Mouse (Mus musculus) neural tube, embryonic 14.5 days (tissue): ENCODE data around the gene Ddt. TPM values are rescaled to one million over a fixed set of nuclear protein-coding genes. Genes with fewer than 3 reads are reported as not detected.

Source experiments
- ATAC-seq: fragments of 200-750 bp; cut with Nextera tagmentation; 2 replicates; pipeline ENCODE4 v1.8.0; 2017; ENCODE audit warnings: low read depth, mild to moderate bottlenecking, moderate TSS enrichment, moderate library complexity
- H3K27ac ChIP-seq: fragments of 300-500 bp; sonication (generic); 2 replicates; pipeline ENCODE4 v1.5.1; 2014; ENCODE audit warnings: low read depth, mild to moderate bottlenecking, control low read depth, low read length, moderate library complexity, mixed read lengths
- H3K27me3 ChIP-seq: fragments of 300-500 bp; sonication (generic); 2 replicates; pipeline ENCODE4 v1.6.1; 2014; ENCODE audit warnings: low read length; ENCODE audit not compliant: control insufficient read depth, insufficient read depth
- H3K36me3 ChIP-seq: fragments of 300-500 bp; sonication (generic); 2 replicates; pipeline ENCODE4 v1.6.1; 2014; ENCODE audit warnings: low read length, mixed read lengths; ENCODE audit not compliant: control insufficient read depth, insufficient read depth
- H3K4me1 ChIP-seq: fragments of 300-500 bp; sonication (generic); 2 replicates; pipeline ENCODE4 v1.6.1; 2014; ENCODE audit warnings: low read length; ENCODE audit not compliant: control insufficient read depth, insufficient read depth
- H3K4me2 ChIP-seq: fragments of 300-500 bp; sonication (generic); 2 replicates; pipeline ENCODE4 v1.6.1; 2014; ENCODE audit warnings: mild to moderate bottlenecking, low read depth, low read length, control low read depth
- H3K4me3 ChIP-seq: fragments of 300-500 bp; sonication (generic); 2 replicates; pipeline ENCODE4 v1.5.1; 2014; ENCODE audit warnings: low read depth, low read length, control low read depth, mixed read lengths
- H3K9ac ChIP-seq: fragments of 300-500 bp; sonication (generic); replicated peaks from 2 replicates; pipeline ENCODE4 v1.6.1; 2014; ENCODE audit warnings: low read depth, mild to moderate bottlenecking, control low read depth, low read length, mixed read lengths
- H3K9me3 ChIP-seq: fragments of 300-500 bp; sonication (generic); 2 replicates; pipeline ENCODE4 v1.6.1; 2016; ENCODE audit warnings: low read length; ENCODE audit not compliant: control insufficient read depth
- WGBS: fragments of 180-500 bp; shearing (Covaris S2); extraction: QIAGEN DNeasy Blood & Tissue Kit; methylation state at CpG from one replicate; pipeline ENCODE4 v1.1.7; 2014; 5-methylcytosine and 5-hydroxymethylcytosine counted together
- polyA plus RNA-seq: library from polyadenylated mRNA; unstranded; fragments of >200 nt; fragmentation: Nextera tagmentation; extraction: Ambion mirVana; gene quantifications from 2 replicates; pipeline ENCODE4 v1.2.1, GENCODE M21; 2014

Gene Ddt
- polyA plus RNA-seq, 1 experiment from 2014 or later: 104 TPM

GRCm38 (mm10) chr10:75794880-75795279 is 21.7 kb upstream of the Ddt start:
- Histone ChIP-seq H3K36me3 (no peaks in the 10 kb centered on the region), H3K9ac (no peak overlapping the region), H3K4me2 (no peak overlapping the region), H3K27ac (no peak overlapping the region), H3K4me3 (no peak overlapping the region), H3K9me3 (no peaks in the 10 kb centered on the region), H3K4me1 (no peaks in the 10 kb centered on the region; the same call in 1 of the 2 replicates), H3K27me3 (no peaks in the 10 kb centered on the region)
- WGBS: 51% methylated on average over 3 of the region's 3 CpGs
- ATAC-seq: no peak

GRCm38 (mm10) chr10:75790773-75791172 is 17.6 kb upstream of the Ddt start:
- no peak overlapping the region for H3K4me2 ChIP-seq
- no peaks in the 10 kb centered on the region for H3K36me3 ChIP-seq
- no peaks in the 10 kb centered on the region for H3K9me3 ChIP-seq
- no peaks in the 10 kb centered on the region; the same call in 1 of the 2 replicates for H3K4me1 ChIP-seq
- H3K4me3 ChIP-seq: no peak overlapping the region
- no peaks in the 10 kb centered on the region for H3K27me3 ChIP-seq
- 22% methylated on average over 7 of the region's 7 CpGs for WGBS
- no peak for ATAC-seq
- no peak overlapping the region for H3K9ac ChIP-seq
- no peak overlapping the region for H3K27ac ChIP-seq

- Histone ChIP-seq H3K4me1 (no peaks in the 10 kb centered on the region; the same call in 1 of the 2 replicates), H3K36me3 (no peaks in the 10 kb centered on the region), H3K27ac (no peak overlapping the region), H3K4me3 (no peak overlapping the region), H3K27me3 (no peaks in the 10 kb centered on the region), H3K4me2 (no peak overlapping the region), H3K9me3 (no peaks in the 10 kb centered on the region), H3K9ac (no peak overlapping the region)
- 89% methylated on average over 5 of the region's 5 CpGs for WGBS
- no peak for ATAC-seq
Observed at GRCm38 (mm10) chr10:75789841-75790240, 16.6 kb upstream of the Ddt start.

GRCm38 (mm10) chr10:75789081-75789735 is 16.0 kb upstream of the Ddt start:
- H3K27me3 ChIP-seq: no peaks in the 10 kb centered on the region
- 87% methylated on average over 6 of the region's 6 CpGs for WGBS
- H3K4me3 ChIP-seq: no peak overlapping the region
- H3K36me3 ChIP-seq: no peaks in the 10 kb centered on the region
- H3K27ac ChIP-seq: no peak overlapping the region
- no peak overlapping the region for H3K4me2 ChIP-seq
- no peaks in the 10 kb centered on the region for H3K4me1 ChIP-seq
- ATAC-seq: no peak
- no peaks in the 10 kb centered on the region for H3K9me3 ChIP-seq
- no peak overlapping the region for H3K9ac ChIP-seq

- no peak overlapping the region for H3K9ac ChIP-seq
- no peaks in the 10 kb centered on the region for H3K27me3 ChIP-seq
- H3K27ac ChIP-seq: no peak overlapping the region
- ATAC-seq: no peak
- H3K4me2 ChIP-seq: no peak overlapping the region
- H3K4me1 ChIP-seq: no peaks in the 10 kb centered on the region
- 93% methylated on average over 8 of the region's 8 CpGs for WGBS
- no peaks in the 10 kb centered on the region for H3K36me3 ChIP-seq
- no peak overlapping the region for H3K4me3 ChIP-seq
- no peaks in the 10 kb centered on the region for H3K9me3 ChIP-seq
Observed at GRCm38 (mm10) chr10:75788277-75788676, 15.1 kb upstream of the Ddt start.

GRCm38 (mm10) chr10:75785442-75785841 is 12.2 kb upstream of the Ddt start:
- H3K27ac ChIP-seq: no peak overlapping the region
- no peak overlapping the region for H3K4me3 ChIP-seq
- no peaks in the 10 kb centered on the region for H3K36me3 ChIP-seq
- H3K9me3 ChIP-seq: no peaks in the 10 kb centered on the region
- no peak for ATAC-seq
- WGBS: 80% methylated on average over 1 of the region's 1 CpGs
- H3K9ac ChIP-seq: no peak overlapping the region
- 0 out of 2 replicates have a peak, but pooled peaks cover 3% of the 10 kb centered on the region for H3K4me1 ChIP-seq
- H3K4me2 ChIP-seq: no peak overlapping the region
- 0 out of 2 replicates have a peak, but pooled peaks cover 5% of the 10 kb centered on the region for H3K27me3 ChIP-seq

- ATAC-seq: peak; percentile 14; the same call in 1 of the 2 replicates
- Histone ChIP-seq H3K4me3 (peak within 1 kb of the TSS; percentile 19), H3K9ac (0 out of 2 replicates have a peak within 1 kb of the TSS, but pooled peaks have one; percentile 5), H3K4me1 (0 out of 2 replicates have a peak, but pooled peaks cover 4% of the 10 kb centered on the region), H3K27me3 (0 out of 2 replicates have a peak, but pooled peaks cover 5% of the 10 kb centered on the region), H3K4me2 (peak within 1 kb of the TSS; percentile 39), H3K36me3 (no peaks in the 10 kb centered on the region), H3K27ac (no peak within 1 kb of the TSS), H3K9me3 (no peaks in the 10 kb centered on the region)
- 2% methylated on average over 28 of the region's 28 CpGs for WGBS
Observed at GRCm38 (mm10) chr10:75780769-75781578, 7.8 kb upstream of the Ddt start, which contains the start of the genes Gm20441 and Gstt3. TSS of gene Gm20441 (minus strand) at chr10:75780954. TSS of gene Gstt3 (minus strand) at chr10:75781414.

- no peak overlapping the region for H3K9ac ChIP-seq
- H3K4me2 ChIP-seq: no peak overlapping the region
- no peak overlapping the region for H3K27ac ChIP-seq
- 0 out of 2 replicates have a peak, but pooled peaks cover 4% of the 10 kb centered on the region for H3K4me1 ChIP-seq
- WGBS: 37% methylated on average over 15 of the region's 15 CpGs
- H3K27me3 ChIP-seq: 0 out of 2 replicates have a peak, but pooled peaks cover 5% of the 10 kb centered on the region
- H3K36me3 ChIP-seq: no peaks in the 10 kb centered on the region
- no peak for ATAC-seq
- H3K9me3 ChIP-seq: no peaks in the 10 kb centered on the region
- no peak overlapping the region for H3K4me3 ChIP-seq
Observed at GRCm38 (mm10) chr10:75779206-75780174, 6.3 kb upstream of the Ddt start.
